19 mouse cellular contexts compared by ENCODE assay signal in the genomic region with DNA sequence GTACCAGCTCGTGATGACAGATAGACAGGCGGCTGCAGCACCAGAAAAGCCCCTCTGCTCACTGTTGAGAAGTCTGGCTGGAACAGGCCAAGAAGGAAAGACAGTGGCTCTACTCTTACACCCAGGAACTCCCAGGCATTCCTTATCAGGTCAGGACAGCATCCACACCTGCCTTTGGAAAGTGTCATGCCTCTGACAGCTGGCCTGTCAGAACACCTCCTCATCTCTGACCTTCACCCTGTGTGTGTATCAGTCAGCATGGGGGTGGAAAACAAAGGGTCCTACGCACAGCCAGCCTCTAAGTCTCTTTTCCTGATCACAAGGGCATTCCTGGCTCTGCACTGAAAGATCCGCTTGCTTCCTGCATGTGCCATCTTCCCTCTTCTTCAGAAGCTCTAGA.
DNase-seq lines count a peak whose midpoint lies in the region; ATAC-seq and TF ChIP-seq lines count a peak whose summit lies in the region.
"Had no signal": no experiment of that assay in that cellular context is flagged by ENCODE, and none has a peak within 500 bp of the region (broad histone marks: within the 10 kb centered on the region; RNA-seq: fewer than 3 reads in every experiment).

No protein-coding gene starts in this region.

- H3K9me3 ChIP-seq in hindbrain, embryonic 13.5 days: no peaks in the 10 kb centered on the region
- H3K9me3 ChIP-seq in hindbrain, postnatal 0 days (ENCODE audit: low read length): no peaks in the 10 kb centered on the region
- H3K9me3 ChIP-seq in midbrain, embryonic 10.5 days (replicated peaks): no peaks in the 10 kb centered on the region
- H3K9me3 ChIP-seq in midbrain, embryonic 11.5 days (ENCODE audit: control insufficient read depth, low read length): no peaks in the 10 kb centered on the region
- no peaks in the 10 kb centered on the region for H3K9me3 ChIP-seq in embryonic facial prominence, embryonic 13.5 days
- H3K9me3 ChIP-seq in intestine, postnatal 0 days (ENCODE audit: control insufficient read depth): no peaks in the 10 kb centered on the region
- H3K9me3 ChIP-seq: forebrain, embryonic 13.5 days; heart, embryonic 15.5 days; hindbrain, embryonic 10.5 days; liver, embryonic 12.5 days had no signal

- H3K4me1 ChIP-seq in hindbrain, embryonic 13.5 days (replicated peaks): peaks cover 12% of the 10 kb centered on the region; the same call in 1 of the 2 replicates
- no peaks in the 10 kb centered on the region for H3K4me1 ChIP-seq in hindbrain, postnatal 0 days (ENCODE audit: insufficient read depth, low read length)
- H3K4me1 ChIP-seq in midbrain, embryonic 10.5 days: peaks cover 12% of the 10 kb centered on the region
- no peaks in the 10 kb centered on the region for H3K4me1 ChIP-seq in midbrain, embryonic 11.5 days (ENCODE audit: control insufficient read depth, insufficient read depth, low read length)
- peaks cover 12% of the 10 kb centered on the region for H3K4me1 ChIP-seq in embryonic facial prominence, embryonic 13.5 days
- no peaks in the 10 kb centered on the region; the same call in none of the 2 replicates for H3K4me1 ChIP-seq in intestine, postnatal 0 days (replicated peaks; ENCODE audit: control insufficient read depth, insufficient read depth, low read length)
- H3K4me1 ChIP-seq: forebrain, embryonic 13.5 days had no signal

- DNase-seq in hindbrain, postnatal 0 days (ENCODE audit: low spot score): no peak
- no peak for DNase-seq in midbrain, embryonic 10.5 days (ENCODE audit: low spot score)
- DNase-seq in midbrain, embryonic 11.5 days (ENCODE audit: low spot score, missing footprints): no peak
- DNase-seq in thymus, postnatal 10 days (ENCODE audit: low spot score in 2 of 2): no peak
- DNase-seq: cerebellum, adult 9-10 months; gastrocnemius, postnatal 36 days; layer of hippocampus, postnatal 36 days; spleen, adult 18-20 months; thymus, postnatal 25 days had no signal

- WGBS in hindbrain, embryonic 13.5 days: 75% methylated on average over 4 of the region's 4 CpGs
- WGBS in hindbrain, postnatal 0 days: 75% methylated on average over 4 of the region's 4 CpGs
- WGBS in midbrain, embryonic 10.5 days: 90% methylated on average over 4 of the region's 4 CpGs
- 73% methylated on average over 4 of the region's 4 CpGs for WGBS in midbrain, embryonic 11.5 days
- WGBS in embryonic facial prominence, embryonic 13.5 days: 67% methylated on average over 4 of the region's 4 CpGs
- WGBS in intestine, postnatal 0 days: 75% methylated on average over 4 of the region's 4 CpGs

- ATAC-seq in hindbrain, embryonic 13.5 days (ENCODE audit: low FRiP score): no peak
- ATAC-seq in hindbrain, postnatal 0 days: no peak
- ATAC-seq in midbrain, embryonic 11.5 days (ENCODE audit: low FRiP score): no peak
- no peak for ATAC-seq in embryonic facial prominence, embryonic 13.5 days (ENCODE audit: insufficient number of reproducible peaks, insufficient read depth, low FRiP score, low TSS enrichment, low read depth)
- 0 out of 2 replicates have a peak, but pooled peaks have one; percentile 19 for ATAC-seq in intestine, postnatal 0 days
- ATAC-seq: activated CD4-positive, CD25-positive, alpha-beta regulatory T cell, adult 4 months; forebrain, embryonic 13.5 days; liver, embryonic 12.5 days; Patski had no signal

- H3K36me3 ChIP-seq in hindbrain, embryonic 13.5 days: peaks cover 7% of the 10 kb centered on the region; the same call in 1 of the 2 replicates
- H3K36me3 ChIP-seq in hindbrain, postnatal 0 days (ENCODE audit: insufficient read depth, low read length): peaks cover 7% of the 10 kb centered on the region; the same call in 1 of the 2 replicates
- H3K36me3 ChIP-seq in midbrain, embryonic 10.5 days: peaks cover 13% of the 10 kb centered on the region
- no peaks in the 10 kb centered on the region for H3K36me3 ChIP-seq in midbrain, embryonic 11.5 days (ENCODE audit: control insufficient read depth, insufficient read depth, low read length)
- H3K36me3 ChIP-seq in embryonic facial prominence, embryonic 13.5 days: peaks cover 13% of the 10 kb centered on the region
- H3K36me3 ChIP-seq in intestine, postnatal 0 days (ENCODE audit: control insufficient read depth, insufficient read depth): peaks cover 4% of the 10 kb centered on the region; the same call in 1 of the 2 replicates
- H3K36me3 ChIP-seq: heart, embryonic 15.5 days had no signal

- H3K4me3 ChIP-seq in hindbrain, embryonic 13.5 days: no peak overlapping the region
- no peak overlapping the region for H3K4me3 ChIP-seq in hindbrain, postnatal 0 days (ENCODE audit: low read length)
- no peak overlapping the region for H3K4me3 ChIP-seq in midbrain, embryonic 10.5 days
- no peak overlapping the region for H3K4me3 ChIP-seq in midbrain, embryonic 11.5 days (ENCODE audit: low read depth, low read length)
- no peak overlapping the region for H3K4me3 ChIP-seq in embryonic facial prominence, embryonic 13.5 days
- H3K4me3 ChIP-seq in intestine, postnatal 0 days (ENCODE audit: low read depth, low read length): no peak overlapping the region
- H3K4me3 ChIP-seq: forebrain, embryonic 13.5 days; heart, embryonic 15.5 days; hindbrain, embryonic 10.5 days; liver, embryonic 12.5 days; myocyte had no signal

- no peak for TF ChIP-seq CTCF in hindbrain, postnatal 0 days (IDR thresholded peaks at IDR 0.05; ENCODE audit: low read depth)
- no peak for TF ChIP-seq CTCF in intestine, postnatal 0 days (IDR thresholded peaks at IDR 0.05; ENCODE audit: low read depth)

- peak overlapping the region; percentile 46; the same call in 1 of the 2 replicates for H3K27ac ChIP-seq in hindbrain, embryonic 13.5 days
- H3K27ac ChIP-seq in hindbrain, postnatal 0 days: no peak overlapping the region
- 0 out of 2 replicates have a peak overlapping the region, but pooled peaks have one; percentile 23 for H3K27ac ChIP-seq in midbrain, embryonic 10.5 days (replicated peaks)
- H3K27ac ChIP-seq in midbrain, embryonic 11.5 days (ENCODE audit: low read depth, low read length): no peak overlapping the region
- peak overlapping the region; percentile 33 for H3K27ac ChIP-seq in embryonic facial prominence, embryonic 13.5 days
- no peak overlapping the region for H3K27ac ChIP-seq in intestine, postnatal 0 days (ENCODE audit: low read depth, low read length)
- H3K27ac ChIP-seq: forebrain, embryonic 13.5 days; heart, embryonic 15.5 days; hindbrain, embryonic 10.5 days; liver, embryonic 12.5 days had no signal

- H3K9ac ChIP-seq in hindbrain, embryonic 13.5 days: no peak overlapping the region
- H3K9ac ChIP-seq in hindbrain, postnatal 0 days (replicated peaks; ENCODE audit: low read length): no peak overlapping the region
- H3K9ac ChIP-seq in midbrain, embryonic 11.5 days (ENCODE audit: low read length): no peak overlapping the region
- no peak overlapping the region for H3K9ac ChIP-seq in embryonic facial prominence, embryonic 13.5 days
- no peak overlapping the region for H3K9ac ChIP-seq in intestine, postnatal 0 days (ENCODE audit: low read depth, low read length)
- H3K9ac ChIP-seq: forebrain, embryonic 13.5 days; heart, embryonic 15.5 days had no signal

- no peaks in the 10 kb centered on the region for H3K27me3 ChIP-seq in hindbrain, embryonic 13.5 days
- no peaks in the 10 kb centered on the region for H3K27me3 ChIP-seq in hindbrain, postnatal 0 days (ENCODE audit: insufficient read depth, low read length)
- no peaks in the 10 kb centered on the region for H3K27me3 ChIP-seq in midbrain, embryonic 10.5 days (ENCODE audit: low read depth, poor library complexity, severe bottlenecking)
- H3K27me3 ChIP-seq in midbrain, embryonic 11.5 days (ENCODE audit: control insufficient read depth, insufficient read depth, low read length): no peaks in the 10 kb centered on the region
- H3K27me3 ChIP-seq in embryonic facial prominence, embryonic 13.5 days: no peaks in the 10 kb centered on the region
- no peaks in the 10 kb centered on the region for H3K27me3 ChIP-seq in intestine, postnatal 0 days (replicated peaks; ENCODE audit: control insufficient read depth, insufficient read depth, low read length)
- H3K27me3 ChIP-seq: forebrain, embryonic 13.5 days; heart, embryonic 15.5 days; Patski had no signal

- no peak overlapping the region for H3K4me2 ChIP-seq in hindbrain, embryonic 13.5 days
- no peak overlapping the region for H3K4me2 ChIP-seq in hindbrain, postnatal 0 days (ENCODE audit: low read depth, low read length)
- no peak overlapping the region for H3K4me2 ChIP-seq in midbrain, embryonic 11.5 days
- no peak overlapping the region for H3K4me2 ChIP-seq in embryonic facial prominence, embryonic 13.5 days
- no peak overlapping the region for H3K4me2 ChIP-seq in intestine, postnatal 0 days (replicated peaks; ENCODE audit: low read depth)
- H3K4me2 ChIP-seq: forebrain, embryonic 13.5 days; heart, embryonic 15.5 days had no signal

Comparison
In these comparisons a context has a peak if more than half of its experiments do, and no peak if none do; other contexts are left out.
1. H3K27ac ChIP-seq: peak in hindbrain, embryonic 13.5 days (single experiment), midbrain, embryonic 10.5 days (single experiment) and embryonic facial prominence, embryonic 13.5 days (single experiment); none in hindbrain, postnatal 0 days (single experiment), midbrain, embryonic 11.5 days (single experiment) and intestine, postnatal 0 days (single experiment).